Mouse (Mus musculus): ENCODE data around the gene Foxs1.

Gene Foxs1

DNA sequence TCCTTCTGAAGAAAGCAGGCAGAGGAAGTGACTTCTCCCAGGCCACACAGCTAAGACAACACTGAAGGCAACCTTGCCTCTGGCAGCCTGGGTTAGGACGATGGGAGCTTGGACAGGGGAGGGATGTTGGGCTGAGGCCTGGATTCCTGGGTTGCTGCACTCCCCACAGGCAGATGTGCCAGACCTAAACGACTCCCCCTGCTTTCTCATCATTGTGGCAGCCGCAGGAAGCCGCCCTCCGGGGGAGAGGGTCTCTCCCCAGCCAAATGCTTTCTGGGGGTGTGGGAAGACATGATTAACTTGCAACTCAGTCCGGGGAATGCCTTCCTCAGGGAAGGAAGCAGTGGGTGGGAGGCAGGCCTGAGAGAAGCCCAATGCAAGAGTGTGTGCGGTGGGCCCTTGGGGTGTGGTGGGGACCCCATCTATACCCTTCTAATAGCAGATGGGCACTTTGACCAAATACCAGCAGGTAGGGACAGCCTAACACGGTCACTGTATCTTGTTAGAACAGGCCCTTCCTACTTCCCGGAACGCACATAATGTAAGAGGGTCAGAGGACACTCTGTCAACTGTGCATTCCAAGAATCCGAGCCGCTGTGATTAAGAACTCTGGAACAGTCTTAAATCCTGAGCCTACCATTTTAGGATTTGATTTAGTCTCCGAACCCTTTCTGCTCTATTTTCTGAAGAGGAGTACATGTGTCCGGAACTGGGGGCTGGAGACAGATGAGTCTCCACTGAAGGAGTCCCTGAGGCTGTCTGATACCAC, 4.6 kb downstream of the Foxs1 start:
- no peak for DNase-seq

DNA sequence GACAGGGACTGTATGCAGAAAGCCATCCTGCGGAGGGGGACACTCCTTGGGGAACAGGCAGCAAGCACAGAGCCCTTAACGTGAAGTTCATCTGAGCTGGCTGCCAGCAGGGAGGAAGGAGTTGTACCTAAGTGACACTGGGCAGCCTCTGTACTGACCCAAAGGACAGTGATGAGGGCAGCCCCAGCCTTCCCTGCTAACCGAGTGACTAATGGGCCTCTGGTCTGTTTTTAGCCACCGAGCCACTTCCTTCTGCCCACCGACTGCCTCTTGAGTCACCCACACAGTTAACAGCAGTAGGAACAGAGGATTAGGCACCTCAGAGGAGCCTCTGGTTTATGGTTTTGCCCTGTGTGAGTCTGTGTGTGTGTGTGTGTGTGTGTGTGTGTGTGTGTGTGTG, 5.6 kb downstream of the Foxs1 start:
- DNase-seq: no peak

DNA sequence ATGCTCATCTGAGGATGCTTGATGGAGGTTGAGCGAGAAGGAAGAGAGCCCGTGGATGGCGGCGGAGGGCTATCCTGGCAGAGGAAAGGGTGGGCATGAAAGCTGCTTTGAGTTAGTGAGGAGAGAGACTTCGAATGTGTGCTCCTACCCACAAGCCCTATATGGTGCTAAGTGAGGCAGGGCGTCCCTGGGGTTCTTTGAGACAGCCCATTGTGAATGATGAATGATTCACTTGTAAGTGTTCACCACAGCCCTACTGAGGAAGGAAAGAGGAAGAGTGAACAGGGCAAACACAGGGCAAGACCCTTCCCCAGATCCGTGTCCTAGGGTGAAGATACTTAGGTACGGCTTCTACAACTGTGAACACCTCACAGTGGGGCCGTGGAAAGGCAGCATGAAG, 6.1 kb downstream of the Foxs1 start:
- DNase-seq: no peak

DNA sequence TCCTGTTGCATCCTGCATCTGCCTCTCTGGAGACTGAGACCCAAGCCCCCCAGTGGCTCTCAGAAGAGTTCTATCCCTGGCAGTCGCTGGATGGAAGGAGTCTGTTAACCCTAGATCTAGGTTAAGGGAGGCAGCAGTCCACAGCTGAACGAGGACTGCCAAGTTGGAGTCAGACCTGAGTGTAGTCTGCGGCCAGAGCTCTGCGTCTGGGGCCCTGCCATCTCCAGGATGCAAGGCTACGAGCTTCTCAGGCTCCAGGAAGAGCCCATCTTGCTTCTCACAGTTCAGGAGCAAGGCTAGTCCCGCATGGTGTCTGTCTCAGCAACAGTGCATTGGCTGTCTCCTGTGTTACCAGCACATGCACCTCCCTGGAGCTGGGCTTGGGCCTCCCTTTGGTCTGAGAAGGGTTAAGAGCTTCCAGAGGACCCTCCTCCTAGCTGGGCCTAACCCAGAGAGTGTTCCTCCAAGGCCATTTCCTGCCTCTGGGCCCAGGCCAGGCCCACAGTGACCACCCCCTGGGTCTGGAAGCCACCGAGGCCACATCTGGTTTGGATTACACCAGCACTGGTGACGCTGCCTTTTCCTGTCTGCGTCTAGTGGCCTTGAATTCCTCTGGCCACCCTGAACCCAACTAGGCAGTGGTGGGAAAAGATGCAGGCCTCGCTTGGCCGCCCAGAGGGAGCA, 7.7 kb downstream of the Foxs1 start:
- DNase-seq: no peak

DNA sequence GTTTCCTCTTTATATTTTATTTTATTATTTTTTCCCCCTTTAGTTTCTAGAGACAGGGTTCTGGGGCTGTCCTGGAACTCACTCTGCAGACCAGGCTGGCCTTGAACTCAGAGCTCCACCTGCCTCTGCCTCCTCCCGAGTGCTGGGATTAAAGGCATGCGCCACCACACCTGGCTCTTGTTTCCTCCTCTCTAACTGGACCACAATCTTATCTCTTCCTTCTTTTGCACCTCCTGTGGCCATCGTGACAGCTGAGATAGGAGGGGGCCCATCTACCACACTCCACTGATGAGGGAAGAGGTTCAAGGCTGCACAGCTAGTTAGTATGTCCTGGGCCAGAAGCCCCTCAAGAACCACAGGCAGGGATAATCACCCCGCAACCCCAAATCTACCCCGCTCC, 8.5 kb downstream of the Foxs1 start:
- DNase-seq: no peak

DNA sequence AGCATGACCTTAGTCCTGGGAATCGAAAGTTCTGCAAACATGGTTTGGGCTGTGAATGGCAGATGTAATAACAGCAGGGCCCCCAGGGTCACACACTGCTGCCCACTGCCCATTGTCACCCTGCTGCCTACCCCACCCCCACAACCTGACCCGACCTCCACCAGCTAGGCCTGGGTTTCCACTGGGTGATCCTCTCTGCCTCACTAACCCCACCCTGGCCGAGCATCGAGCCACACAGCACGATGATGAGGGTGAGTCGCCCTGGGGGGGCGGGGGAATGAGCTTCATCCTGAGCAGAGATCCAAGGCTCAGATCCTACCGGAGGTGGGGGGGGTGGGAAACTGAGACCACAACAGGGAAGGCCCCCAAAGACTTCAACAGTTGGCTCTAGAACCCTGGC, 8.9 kb downstream of the Foxs1 start:
- DNase-seq: no peak

DNA sequence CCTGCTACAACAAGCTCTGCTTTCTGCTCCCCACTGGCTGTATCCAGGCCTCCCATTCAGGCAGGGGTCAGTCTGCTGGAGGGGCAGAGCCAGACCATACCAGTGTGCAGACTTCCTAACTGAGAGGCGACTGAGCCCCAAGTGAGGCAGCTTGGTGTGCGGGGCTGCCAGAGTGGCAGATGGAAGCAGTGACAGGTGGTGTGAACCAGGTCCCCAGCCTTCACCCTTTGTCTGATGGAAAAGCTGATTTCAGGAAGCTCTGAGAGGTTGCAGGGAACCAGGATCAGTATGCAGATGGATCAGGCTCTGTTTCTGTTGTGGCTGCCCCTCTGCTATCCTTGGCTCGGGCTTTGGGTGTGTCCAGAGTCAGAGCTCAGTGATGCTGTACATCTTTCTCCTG, 9.4 kb downstream of the Foxs1 start:
- peak; percentile 65 for DNase-seq

DNA sequence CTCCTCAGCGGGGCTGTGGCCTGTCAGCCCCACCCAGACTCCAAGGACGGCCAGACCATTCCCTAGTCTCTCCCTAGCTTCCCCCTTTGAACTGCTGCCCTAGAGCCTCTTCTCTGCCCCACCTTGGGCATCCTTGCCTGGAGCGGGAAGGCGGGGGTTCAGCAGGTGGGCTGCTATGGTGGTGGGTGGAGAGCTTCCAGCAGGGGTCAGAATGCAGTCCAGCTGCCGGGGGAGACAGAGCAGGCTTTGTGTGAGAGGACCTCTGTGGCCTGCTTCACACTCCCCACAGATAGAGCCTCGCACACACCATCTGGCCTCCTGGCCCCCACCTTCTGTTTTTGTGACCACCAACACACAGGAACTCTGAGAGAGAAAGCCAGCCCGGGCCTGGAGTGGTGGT, 10.6 kb downstream of the Foxs1 start:
- no peak for DNase-seq

DNA sequence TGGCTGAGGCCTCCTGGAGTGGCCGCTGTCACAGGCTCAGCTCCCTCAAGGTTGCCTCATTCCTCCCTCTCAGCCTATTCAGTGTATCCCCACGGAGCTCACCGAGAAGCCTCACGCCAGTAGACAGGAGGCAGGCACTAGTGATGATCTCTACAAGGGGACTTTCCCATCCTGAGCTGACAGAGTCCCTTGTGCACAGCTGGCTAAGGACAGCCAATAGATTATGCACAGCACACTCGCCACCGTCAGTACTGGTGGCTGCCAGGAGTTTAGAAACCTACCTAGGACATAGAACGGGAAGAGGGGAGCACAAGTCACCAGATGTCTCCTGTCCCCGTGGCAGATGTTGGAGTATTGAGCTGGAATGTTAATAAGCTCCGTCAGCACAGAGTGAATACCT, 15.3 kb downstream of the Foxs1 start:
- no peak for DNase-seq

DNA sequence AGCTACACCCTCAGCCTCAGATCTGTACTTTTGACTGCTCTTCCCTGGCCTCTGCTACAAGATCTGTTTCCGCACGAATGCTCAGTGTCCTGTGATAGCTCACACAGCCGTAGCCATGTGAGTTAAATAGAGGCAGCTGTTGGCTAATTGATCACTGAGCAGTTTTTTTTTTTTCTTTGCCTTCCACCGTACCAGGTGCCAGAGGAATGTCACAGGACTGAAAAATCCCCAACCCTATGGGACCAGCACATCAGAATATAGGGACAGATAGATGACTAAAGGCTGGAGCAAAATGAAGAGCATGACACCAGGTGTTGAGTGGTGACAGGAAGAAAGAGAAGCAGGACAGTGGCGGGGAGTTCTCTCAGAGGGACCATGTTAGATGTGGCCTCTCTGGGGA, 16.9 kb downstream of the Foxs1 start:
- no peak for DNase-seq

DNA sequence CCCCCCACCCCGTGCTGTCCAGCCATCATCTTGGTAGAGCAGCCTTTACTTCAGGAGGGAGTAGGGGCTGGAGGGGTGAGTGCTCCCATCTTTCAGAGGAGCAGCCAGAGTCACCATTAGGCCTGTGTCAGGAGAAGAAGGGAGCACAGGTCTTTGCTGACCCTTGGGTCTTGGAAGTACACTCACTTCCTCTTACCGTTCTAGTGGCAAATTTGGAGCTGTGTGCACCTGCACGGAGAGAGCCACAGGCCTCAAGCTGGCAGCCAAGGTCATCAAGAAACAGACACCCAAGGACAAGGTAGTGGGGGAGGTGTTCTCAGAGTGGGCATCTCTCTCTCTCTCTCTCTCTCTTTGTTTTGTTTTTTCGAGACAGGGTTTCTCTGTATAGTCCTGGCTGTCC, 17.6 kb downstream of the Foxs1 start:
- DNase-seq: no peak

DNA sequence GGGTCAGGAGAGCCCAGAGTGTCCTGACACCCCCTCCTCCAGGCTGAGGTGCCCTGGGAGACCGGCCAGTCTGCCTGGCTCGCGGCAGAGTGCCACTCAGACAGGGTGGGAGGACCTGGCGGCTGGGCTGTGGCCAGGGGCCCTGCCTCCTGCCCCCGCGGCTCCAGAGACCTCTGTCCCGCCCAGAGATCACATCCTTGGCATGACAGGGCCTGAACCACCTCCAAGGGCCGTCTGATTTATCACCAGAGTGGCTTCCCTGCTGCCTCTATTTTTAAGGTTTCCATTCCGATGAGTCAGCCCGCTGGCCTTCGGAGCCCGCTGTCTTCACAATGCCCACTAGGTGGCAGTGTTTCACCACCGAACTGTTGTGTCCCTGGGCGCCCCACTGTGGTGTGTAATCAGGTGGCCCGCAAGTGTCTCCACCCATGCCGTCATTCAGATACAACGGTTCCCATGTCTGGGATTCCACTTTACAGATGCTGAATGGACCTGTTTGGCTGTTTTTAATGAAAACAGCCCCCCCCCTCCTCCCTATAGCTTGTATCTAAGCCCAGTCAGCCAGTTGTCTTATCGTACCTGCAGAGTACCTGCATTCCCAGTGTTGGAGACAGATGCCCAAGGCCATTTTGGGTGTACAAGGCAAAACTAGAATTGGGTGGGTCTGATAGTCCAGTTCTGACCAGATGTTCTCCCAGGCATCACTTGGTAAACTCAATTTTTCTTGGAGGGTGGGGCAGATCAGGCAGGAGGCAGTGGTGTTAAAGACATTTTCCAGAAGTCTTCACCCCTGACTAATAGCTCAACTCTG, 18.5 kb downstream of the Foxs1 start:
- peak; percentile 90 for DNase-seq

DNA sequence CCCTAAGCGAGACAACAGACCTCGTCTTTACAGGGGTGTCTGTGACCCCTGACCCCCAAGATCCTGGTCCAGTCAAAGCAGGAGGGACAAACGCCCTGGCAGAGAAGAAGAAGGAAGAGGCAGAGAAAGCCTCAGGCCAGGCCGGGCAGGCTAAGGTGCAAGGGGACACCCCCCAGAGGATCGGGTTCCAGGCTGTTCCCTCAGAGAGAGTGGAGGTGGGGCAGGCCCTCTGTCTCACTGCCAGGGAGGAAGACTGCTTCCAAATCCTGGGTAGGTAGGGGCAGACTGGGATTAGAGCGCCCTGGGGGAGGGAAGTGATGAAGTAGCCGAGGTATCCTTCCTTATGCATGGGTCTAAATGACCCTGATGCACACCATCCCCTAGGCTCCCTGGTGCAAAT, 19.5 kb downstream of the Foxs1 start:
- DNase-seq: no peak

DNA sequence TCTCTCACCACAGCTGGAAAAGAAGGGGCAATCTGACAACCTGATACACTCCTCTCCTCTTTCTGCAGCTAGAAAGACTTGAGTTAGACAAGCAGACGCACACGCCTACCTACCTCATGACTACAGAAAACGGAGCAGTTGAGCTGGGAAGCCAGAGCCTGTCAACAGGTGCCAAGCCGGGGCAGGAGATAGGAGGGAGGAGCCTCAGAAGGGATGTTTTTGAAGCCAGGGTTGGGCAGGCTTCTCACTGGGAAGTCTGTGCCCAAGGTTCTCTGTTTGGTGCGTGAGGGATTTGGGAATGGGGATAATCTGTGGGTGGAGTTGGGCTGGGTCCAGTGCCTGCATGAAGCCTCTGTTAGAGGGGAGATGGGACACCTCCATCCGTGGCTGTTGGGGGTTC, 21.6 kb downstream of the Foxs1 start:
- DNase-seq: no peak

DNA sequence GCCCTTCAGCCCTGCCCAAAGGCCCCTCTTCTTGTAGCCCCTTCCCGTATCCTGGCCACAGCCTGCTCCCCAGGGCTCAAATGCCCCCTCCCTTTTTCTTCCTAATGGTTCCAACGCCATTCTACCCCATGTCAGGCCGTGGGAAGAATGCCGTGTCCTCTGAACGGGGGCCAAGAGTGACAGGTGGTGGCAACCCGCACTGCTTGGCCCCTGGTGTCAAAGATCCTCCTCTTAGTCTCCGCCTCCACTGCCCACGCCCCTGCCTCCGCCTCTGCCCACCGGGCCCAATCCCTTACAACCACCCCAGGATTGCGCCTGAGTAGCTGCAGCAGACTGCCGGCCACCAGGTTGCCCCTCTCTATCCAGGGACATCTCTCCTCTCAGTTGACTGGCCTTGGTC, 22.0 kb downstream of the Foxs1 start, which contains the start of gene Mylk2:
Gene Mylk2 (plus strand): TSS at position 322 of the 400 bp plus-strand sequence.
- no peak for DNase-seq

DNA sequence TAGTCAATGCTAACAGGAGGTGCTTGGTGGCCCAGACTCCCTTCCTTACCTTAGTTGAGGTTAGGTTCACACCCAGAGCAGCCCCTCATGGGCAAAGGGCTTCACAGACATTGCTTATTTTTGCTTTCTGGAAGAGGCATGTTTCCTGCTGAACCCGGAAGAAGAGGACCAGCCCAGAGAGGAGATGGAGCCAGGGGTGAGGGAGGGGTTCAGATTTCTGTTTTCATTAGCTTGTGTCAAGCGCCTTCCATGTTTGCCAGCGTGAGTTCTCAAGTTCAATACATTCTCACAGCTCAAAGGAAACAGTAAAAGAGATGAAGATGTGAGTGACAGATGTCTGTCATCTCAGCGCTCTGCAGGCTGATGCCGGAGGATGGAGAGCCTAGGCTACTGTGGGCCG, 23.2 kb downstream of the Foxs1 start:
- no peak for DNase-seq

DNA sequence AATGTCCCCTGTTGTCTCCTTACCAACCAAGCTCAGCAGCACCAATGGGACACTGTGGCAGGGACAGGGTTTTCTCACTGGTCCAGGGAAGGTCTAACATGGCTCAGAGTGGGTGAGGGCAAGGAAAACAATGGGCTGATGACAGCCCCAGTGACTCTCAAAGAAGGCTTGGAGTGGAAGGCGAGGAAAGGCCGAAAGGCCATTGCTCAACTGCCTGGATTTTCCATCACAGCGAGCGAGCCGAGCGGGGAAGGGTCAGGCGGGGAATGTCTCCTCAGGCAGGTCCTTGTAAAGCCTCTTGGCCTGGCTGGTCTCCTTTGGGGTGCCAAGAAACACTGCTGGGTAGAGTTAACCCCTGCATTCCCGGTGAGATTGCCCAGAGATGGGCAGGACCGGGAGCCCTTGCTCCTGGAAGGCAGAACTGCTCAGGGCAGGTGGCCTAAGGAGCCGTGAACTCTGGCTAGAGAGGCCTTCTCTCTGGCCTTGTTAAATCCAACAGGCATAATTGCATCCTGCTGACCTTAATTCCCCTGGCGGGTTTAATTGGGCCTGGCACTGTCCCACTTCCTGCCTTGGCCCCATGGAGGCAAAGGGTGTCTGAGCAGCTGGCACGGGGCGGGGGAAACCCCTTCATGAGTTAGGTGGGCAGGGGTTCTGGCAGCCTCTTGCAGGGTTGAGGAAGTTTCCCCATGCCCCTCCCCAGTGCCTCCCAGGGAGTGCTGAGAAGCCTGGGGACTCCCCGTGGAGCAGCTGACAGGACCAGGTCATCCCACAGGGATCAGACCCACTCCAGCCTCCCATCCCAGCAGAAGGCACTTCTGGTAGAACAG, 25.7 kb downstream of the Foxs1 start:
- no peak for DNase-seq

DNA sequence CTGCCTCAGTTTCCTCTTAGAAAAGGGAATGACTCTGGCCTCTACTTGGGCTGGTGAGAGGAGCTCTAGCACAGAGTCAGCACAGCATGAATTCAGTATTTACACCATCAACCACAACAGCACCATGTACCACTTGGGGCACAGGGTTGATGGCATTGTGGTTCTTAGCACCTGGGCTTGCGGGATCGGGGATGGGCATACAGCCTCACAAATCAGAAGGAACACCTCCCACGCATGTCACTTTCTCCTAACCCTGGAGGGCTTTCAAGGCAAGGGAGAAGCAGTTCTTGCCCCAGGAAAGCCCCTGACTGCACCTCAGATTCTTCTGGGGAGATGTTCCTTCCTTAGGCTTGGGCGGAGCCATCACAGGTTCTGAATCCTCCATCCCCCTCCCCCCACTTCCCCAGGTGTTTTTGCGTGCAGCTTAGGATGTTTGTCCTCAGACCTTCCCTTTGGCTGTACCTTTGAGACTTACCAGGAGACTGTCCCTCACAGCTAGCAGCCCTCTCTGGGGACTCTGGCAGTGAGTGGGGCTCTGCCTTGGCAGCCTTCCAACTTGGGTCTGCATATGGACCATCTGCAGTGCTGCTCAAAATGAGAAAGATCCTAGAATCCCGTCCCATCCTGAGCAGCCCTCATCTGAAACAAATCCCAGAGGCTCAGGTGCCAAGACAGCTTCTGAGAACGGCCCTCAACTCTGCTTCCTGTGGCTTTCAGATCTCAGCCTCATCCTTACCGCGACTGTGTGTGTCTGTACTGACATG, 26.6 kb downstream of the Foxs1 start:
- no peak for DNase-seq

DNA sequence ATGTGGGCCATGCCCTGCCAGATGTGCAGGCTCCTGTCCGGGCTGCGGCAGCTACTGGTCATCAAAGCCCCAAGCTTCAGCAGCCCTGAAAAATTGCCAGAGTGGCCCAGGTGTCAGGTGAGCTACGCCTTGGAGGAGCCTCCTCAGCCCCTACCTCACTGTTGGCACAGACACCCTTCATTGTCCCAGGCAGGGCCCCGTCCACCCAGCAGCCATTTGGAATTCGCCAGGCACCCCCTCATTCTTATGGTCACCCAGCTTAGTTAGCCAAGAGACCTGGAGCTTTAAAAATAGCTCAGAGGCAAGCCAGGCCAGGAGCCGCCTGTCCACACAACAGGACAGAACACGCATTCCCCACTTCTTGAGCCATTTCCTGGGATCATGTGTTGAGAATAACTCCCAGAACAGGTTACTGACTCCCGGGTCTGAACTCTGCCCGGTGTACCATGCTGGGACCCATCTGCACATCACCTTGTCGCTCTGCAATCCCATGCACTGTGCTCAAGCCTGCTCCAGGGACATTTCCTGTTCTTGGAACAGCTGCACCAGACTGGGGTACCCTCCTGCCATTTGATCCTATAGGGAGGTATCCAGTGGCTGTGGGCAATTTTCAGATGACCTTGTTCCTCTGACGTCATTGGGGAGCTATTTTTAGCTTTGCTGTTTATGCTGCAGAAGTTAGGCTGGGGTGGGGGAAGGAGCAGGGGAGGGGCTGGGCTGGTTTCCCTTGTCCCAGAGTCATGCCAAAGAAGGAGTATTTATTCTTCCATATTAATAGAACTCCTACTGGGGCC, 27.8 kb downstream of the Foxs1 start:
- no peak for DNase-seq

DNA sequence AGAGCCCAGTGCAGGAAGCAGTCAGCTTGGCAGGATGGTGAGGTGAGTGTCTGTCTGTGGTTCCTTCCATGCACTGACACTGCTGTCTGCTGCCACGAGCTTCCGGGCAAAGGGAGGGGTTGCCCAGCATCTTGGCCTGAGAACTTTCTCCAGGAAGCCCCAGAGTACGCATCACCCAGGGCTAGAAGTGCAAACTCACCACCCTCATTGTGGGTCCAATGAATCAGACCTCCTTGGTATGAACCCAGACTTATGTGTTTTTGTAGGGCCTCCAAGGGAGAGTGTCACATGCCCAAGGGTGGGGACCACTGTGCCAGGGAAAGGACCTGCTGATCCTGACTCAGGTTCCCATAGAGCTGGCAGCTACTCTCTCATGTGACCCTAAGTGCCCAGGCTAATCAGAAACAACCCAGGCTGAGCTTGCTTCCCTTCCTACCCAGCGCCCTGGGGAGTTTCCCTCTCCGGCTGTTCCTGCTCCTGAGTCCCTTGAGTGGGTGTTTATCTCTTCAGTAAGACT, 28.8 kb downstream of the Foxs1 start:
- no peak for DNase-seq

DNA sequence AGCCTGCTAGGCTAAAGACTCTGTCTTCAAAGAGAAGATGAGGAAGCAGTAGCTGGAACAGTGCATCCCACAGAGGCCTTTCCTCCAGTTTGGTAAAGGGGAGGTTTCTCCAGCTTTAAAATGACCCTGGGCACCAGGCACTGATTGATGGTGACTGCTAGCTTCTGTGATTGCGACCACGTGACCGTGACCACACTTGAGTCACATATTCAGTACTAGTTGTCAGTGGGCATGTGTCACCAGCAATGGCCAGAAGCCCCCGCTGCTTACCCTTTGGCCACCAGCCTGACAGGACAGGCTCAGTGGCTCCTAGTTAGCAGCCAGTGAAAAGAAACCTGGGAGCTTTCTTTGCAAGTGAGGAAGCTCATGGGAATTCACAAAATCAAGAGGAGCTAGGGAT, 29.4 kb downstream of the Foxs1 start:
- DNase-seq: no peak

Data from cerebellum, adult 9-10 months (tissue).